Mouse (Mus musculus): ENCODE measurements at regions not wholly inside any gene's neighbourhood (a gene's known extent, or its start where the extent isn't known, plus 50 kb on each side); places are given as distances from the start of the nearest gene placed in this dataset.

DNA sequence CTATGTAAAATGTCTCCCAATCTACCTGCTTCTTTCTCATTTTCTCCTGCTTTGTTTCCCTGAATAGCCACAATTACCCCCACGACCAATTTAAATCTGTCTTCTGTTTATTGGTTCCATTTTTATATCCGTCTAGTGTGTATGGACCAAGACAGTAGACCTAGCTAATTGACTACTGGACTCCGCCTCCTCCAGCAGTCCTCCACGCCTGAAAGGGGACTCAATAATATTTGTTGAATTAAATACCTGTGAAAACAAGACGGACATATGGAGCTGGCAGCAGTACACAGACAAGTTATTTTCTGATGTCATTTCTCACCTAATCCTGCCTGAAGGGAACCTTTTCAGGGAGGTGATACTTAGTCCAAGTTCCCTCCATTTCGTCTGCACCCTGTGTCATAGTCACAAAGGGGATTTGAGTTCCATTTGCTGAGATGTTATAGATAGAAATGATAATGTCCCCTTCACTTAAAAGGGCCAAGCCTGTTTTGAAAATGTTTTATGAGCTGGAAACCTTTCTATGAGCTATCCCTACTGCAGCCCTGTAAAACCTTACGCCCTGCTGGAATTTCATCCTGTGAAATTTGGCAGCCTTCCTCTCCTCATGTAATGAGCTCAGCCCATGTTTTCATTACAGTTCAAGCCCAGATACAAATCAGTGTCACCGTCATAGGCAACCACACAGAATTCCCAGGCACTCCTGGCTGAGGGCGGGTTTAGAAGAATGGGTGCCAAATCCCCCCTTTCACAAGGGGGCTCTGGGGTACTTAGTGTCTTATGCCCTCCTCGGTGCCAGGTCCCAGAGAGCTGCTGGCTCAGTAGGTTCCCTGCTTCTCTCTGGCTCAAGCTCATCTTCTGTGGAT is 391.1 kb upstream of the Id4 start:
- H3K27ac ChIP-seq (ENCODE audit: insufficient read depth, low read length) = no peak overlapping the region
- no peaks in the 10 kb centered on the region for H3K36me3 ChIP-seq (ENCODE audit: control insufficient read depth, insufficient read depth, low read length, poor library complexity, severe bottlenecking)
- H3K4me3 ChIP-seq (ENCODE audit: low read depth, low read length) = no peak overlapping the region
- TF ChIP-seq EP300 (IDR thresholded peaks at IDR 0.05; ENCODE audit: insufficient read depth, low read depth, low read length) (no peak), CTCF (IDR thresholded peaks at IDR 0.05; ENCODE audit: low read depth, low read length) (no peak), POLR2A (IDR thresholded peaks at IDR 0.05; ENCODE audit: insufficient read depth, low read length) (no peak)
- no peaks in the 10 kb centered on the region for H3K4me1 ChIP-seq (ENCODE audit: control insufficient read depth, insufficient read depth, low read length)
- H3K27me3 ChIP-seq (ENCODE audit: control insufficient read depth, insufficient read depth, low read length, poor library complexity, severe bottlenecking) = no peaks in the 10 kb centered on the region
- H3K9me3 ChIP-seq (replicated peaks; ENCODE audit: control insufficient read depth, insufficient read depth, low read length, poor library complexity, severe bottlenecking) = no peaks in the 10 kb centered on the region
- H3K9ac ChIP-seq (ENCODE audit: low read depth, poor library complexity, severe bottlenecking) = no peak overlapping the region

DNA sequence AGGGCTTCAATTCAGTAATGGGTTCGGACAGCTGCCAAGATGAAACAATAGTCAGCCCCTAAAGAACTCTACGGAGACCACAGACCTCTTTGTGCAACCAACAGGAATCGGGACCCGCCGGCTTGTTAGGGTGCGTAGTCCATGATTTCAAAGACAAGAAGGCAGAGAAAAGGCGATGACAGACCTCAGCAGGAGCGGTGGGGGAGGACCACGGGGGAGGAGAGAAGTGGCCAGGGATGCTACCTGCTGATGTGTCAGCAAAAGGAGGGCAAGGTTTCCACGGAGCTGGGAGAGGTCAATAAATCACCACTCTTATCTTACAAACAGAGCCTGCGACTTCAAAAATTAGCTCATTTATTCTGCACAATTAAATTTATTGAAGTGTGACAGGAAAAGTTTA is 388.4 kb upstream of the Id4 start:
- H3K4me3 ChIP-seq (ENCODE audit: low read depth, low read length) = no peak overlapping the region
- TF ChIP-seq EP300 (IDR thresholded peaks at IDR 0.05; ENCODE audit: insufficient read depth, low read depth, low read length) (no peak), POLR2A (IDR thresholded peaks at IDR 0.05; ENCODE audit: insufficient read depth, low read length) (no peak), CTCF (IDR thresholded peaks at IDR 0.05; ENCODE audit: low read depth, low read length) (no peak)

GRCm38 (mm10) chr13:47892569-47892968 is 368.5 kb upstream of the Id4 start:
- no peak overlapping the region for H3K27ac ChIP-seq (ENCODE audit: insufficient read depth, low read length)
- H3K4me1 ChIP-seq (ENCODE audit: control insufficient read depth, insufficient read depth, low read length) = no peaks in the 10 kb centered on the region
- H3K4me3 ChIP-seq (ENCODE audit: low read depth, low read length) = no peak overlapping the region
- no peaks in the 10 kb centered on the region for H3K27me3 ChIP-seq (ENCODE audit: control insufficient read depth, insufficient read depth, low read length, poor library complexity, severe bottlenecking)
- no peaks in the 10 kb centered on the region for H3K9me3 ChIP-seq (replicated peaks; ENCODE audit: control insufficient read depth, insufficient read depth, low read length, poor library complexity, severe bottlenecking)
- TF ChIP-seq POLR2A (IDR thresholded peaks at IDR 0.05; ENCODE audit: insufficient read depth, low read length) (no peak), EP300 (IDR thresholded peaks at IDR 0.05; ENCODE audit: insufficient read depth, low read depth, low read length) (no peak), CTCF (IDR thresholded peaks at IDR 0.05; ENCODE audit: low read depth, low read length) (no peak)
- H3K36me3 ChIP-seq (ENCODE audit: control insufficient read depth, insufficient read depth, low read length, poor library complexity, severe bottlenecking) = no peaks in the 10 kb centered on the region
- no peak overlapping the region for H3K9ac ChIP-seq (ENCODE audit: low read depth, poor library complexity, severe bottlenecking)

More for the DNA sequence above, 388.4 kb upstream of the Id4 start:
- Histone ChIP-seq H3K9ac (ENCODE audit: low read depth, poor library complexity, severe bottlenecking) (no peak overlapping the region), H3K27ac (ENCODE audit: insufficient read depth, low read length) (no peak overlapping the region), H3K4me1 (ENCODE audit: control insufficient read depth, insufficient read depth, low read length) (no peaks in the 10 kb centered on the region), H3K27me3 (ENCODE audit: control insufficient read depth, insufficient read depth, low read length, poor library complexity, severe bottlenecking) (no peaks in the 10 kb centered on the region), H3K9me3 (replicated peaks; ENCODE audit: control insufficient read depth, insufficient read depth, low read length, poor library complexity, severe bottlenecking) (no peaks in the 10 kb centered on the region), H3K36me3 (ENCODE audit: control insufficient read depth, insufficient read depth, low read length, poor library complexity, severe bottlenecking) (no peaks in the 10 kb centered on the region)

DNA sequence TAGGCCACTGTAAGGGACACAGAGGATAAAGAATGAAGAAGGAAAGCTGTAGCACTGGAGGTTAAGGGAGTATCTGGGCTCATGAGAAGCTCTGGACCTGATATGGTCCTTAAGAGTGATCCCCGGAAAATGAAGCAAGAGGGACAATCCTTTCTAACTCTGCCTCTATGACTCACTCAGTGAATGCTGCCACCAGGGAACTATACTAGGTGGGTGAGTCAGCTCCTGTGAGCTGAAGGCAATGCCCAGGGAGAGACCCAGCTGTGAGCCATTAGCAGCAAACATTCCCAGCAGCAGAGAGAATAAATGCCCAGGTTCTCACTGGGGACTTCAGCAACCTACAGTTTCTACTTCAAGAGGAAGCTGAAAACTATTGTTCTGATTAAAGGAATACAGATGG is 366.7 kb upstream of the Id4 start:
- no peak for TF ChIP-seq CTCF (IDR thresholded peaks at IDR 0.05; ENCODE audit: low read depth, low read length)
- no peak for TF ChIP-seq EP300 (IDR thresholded peaks at IDR 0.05; ENCODE audit: insufficient read depth, low read depth, low read length)
- no peak for TF ChIP-seq POLR2A (IDR thresholded peaks at IDR 0.05; ENCODE audit: insufficient read depth, low read length)

DNA sequence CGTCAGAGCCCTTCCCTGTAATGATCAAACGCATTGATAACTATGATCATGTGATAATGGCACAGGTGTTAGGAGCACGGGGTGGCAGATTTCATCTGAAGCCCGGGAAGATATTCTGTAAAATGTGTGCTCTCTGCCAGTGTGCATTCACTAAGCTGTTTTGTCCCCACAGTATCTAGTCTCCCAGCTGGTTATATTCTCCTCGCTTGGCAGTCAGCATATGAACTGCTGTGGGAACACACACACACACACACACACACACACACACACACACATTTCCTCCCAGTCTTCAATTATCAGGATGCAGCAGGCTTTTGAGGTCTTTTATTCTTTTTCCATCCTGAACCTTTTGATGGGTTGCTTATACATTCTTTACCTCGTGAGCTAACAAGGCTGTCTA is 365.8 kb upstream of the Id4 start:
- H3K4me3 ChIP-seq (ENCODE audit: low read depth, low read length) = no peak overlapping the region
- no peak overlapping the region for H3K9ac ChIP-seq (ENCODE audit: low read depth, poor library complexity, severe bottlenecking)
- H3K9me3 ChIP-seq (replicated peaks; ENCODE audit: control insufficient read depth, insufficient read depth, low read length, poor library complexity, severe bottlenecking) = peaks cover 11% of the 10 kb centered on the region
- no peaks in the 10 kb centered on the region for H3K4me1 ChIP-seq (ENCODE audit: control insufficient read depth, insufficient read depth, low read length)
- TF ChIP-seq POLR2A (IDR thresholded peaks at IDR 0.05; ENCODE audit: insufficient read depth, low read length) (no peak), EP300 (IDR thresholded peaks at IDR 0.05; ENCODE audit: insufficient read depth, low read depth, low read length) (no peak), CTCF (IDR thresholded peaks at IDR 0.05; ENCODE audit: low read depth, low read length) (no peak)
- no peak overlapping the region for H3K27ac ChIP-seq (ENCODE audit: insufficient read depth, low read length)
- H3K27me3 ChIP-seq (ENCODE audit: control insufficient read depth, insufficient read depth, low read length, poor library complexity, severe bottlenecking) = no peaks in the 10 kb centered on the region
- no peaks in the 10 kb centered on the region for H3K36me3 ChIP-seq (ENCODE audit: control insufficient read depth, insufficient read depth, low read length, poor library complexity, severe bottlenecking)

More for the DNA sequence above, 366.7 kb upstream of the Id4 start:
- no peaks in the 10 kb centered on the region for H3K36me3 ChIP-seq (ENCODE audit: control insufficient read depth, insufficient read depth, low read length, poor library complexity, severe bottlenecking)
- no peaks in the 10 kb centered on the region for H3K4me1 ChIP-seq (ENCODE audit: control insufficient read depth, insufficient read depth, low read length)
- H3K27me3 ChIP-seq (ENCODE audit: control insufficient read depth, insufficient read depth, low read length, poor library complexity, severe bottlenecking) = no peaks in the 10 kb centered on the region
- no peak overlapping the region for H3K4me3 ChIP-seq (ENCODE audit: low read depth, low read length)
- peaks cover 11% of the 10 kb centered on the region for H3K9me3 ChIP-seq (replicated peaks; ENCODE audit: control insufficient read depth, insufficient read depth, low read length, poor library complexity, severe bottlenecking)
- no peak overlapping the region for H3K9ac ChIP-seq (ENCODE audit: low read depth, poor library complexity, severe bottlenecking)
- H3K27ac ChIP-seq (ENCODE audit: insufficient read depth, low read length) = no peak overlapping the region

DNA sequence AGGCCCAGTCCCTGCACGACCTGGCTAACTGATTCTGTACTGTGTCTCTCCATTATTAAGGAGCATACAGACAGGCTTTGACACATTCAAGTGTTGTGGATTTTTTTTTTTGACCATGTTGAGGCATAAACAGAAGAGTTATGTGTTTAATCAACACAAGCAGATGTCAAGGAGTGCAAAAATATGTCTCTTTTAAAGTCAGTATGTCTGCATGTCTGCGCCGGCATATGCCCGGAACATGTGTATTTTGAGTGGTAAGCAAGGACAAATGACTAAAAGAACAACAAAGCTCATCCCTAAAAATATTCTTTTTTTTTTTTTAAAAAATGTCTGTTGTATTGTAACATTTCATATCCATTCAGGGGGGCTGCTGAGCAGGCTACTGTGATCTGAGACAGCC is 364.4 kb upstream of the Id4 start:
- Histone ChIP-seq H3K9ac (ENCODE audit: low read depth, poor library complexity, severe bottlenecking) (no peak overlapping the region), H3K4me1 (ENCODE audit: control insufficient read depth, insufficient read depth, low read length) (no peaks in the 10 kb centered on the region), H3K4me3 (ENCODE audit: low read depth, low read length) (no peak overlapping the region), H3K27ac (ENCODE audit: insufficient read depth, low read length) (no peak overlapping the region), H3K36me3 (ENCODE audit: control insufficient read depth, insufficient read depth, low read length, poor library complexity, severe bottlenecking) (no peaks in the 10 kb centered on the region), H3K27me3 (ENCODE audit: control insufficient read depth, insufficient read depth, low read length, poor library complexity, severe bottlenecking) (no peaks in the 10 kb centered on the region), H3K9me3 (replicated peaks; ENCODE audit: control insufficient read depth, insufficient read depth, low read length, poor library complexity, severe bottlenecking) (peaks cover 11% of the 10 kb centered on the region)
- no peak for TF ChIP-seq POLR2A (IDR thresholded peaks at IDR 0.05; ENCODE audit: insufficient read depth, low read length)
- no peak for TF ChIP-seq EP300 (IDR thresholded peaks at IDR 0.05; ENCODE audit: insufficient read depth, low read depth, low read length)
- no peak for TF ChIP-seq CTCF (IDR thresholded peaks at IDR 0.05; ENCODE audit: low read depth, low read length)
